Mouse (Mus musculus) forebrain, embryonic 15.5 days (tissue): ENCODE results near the gene Otx1. TPM values are rescaled to one million over a fixed set of nuclear protein-coding genes. Genes with fewer than 3 reads are reported as not detected.

ENCODE experiments used
- ATAC-seq: fragments of 200-750 bp; cut with Nextera tagmentation; replicated peaks from 2 replicates; pipeline ENCODE4 v1.8.0; 2017; ENCODE audit warnings: mild to moderate bottlenecking, moderate TSS enrichment, moderate library complexity
- H3K27ac ChIP-seq: fragments of 300-500 bp; sonication (generic); replicated peaks from 2 replicates; pipeline ENCODE4 v1.5.1; 2015; ENCODE audit warnings: mild to moderate bottlenecking, inconsistent platforms
- H3K27me3 ChIP-seq: fragments of 300-500 bp; sonication (generic); 2 replicates; pipeline ENCODE4 v1.6.1; 2015; ENCODE audit warnings: inconsistent platforms
- H3K36me3 ChIP-seq: fragments of 300-500 bp; sonication (generic); 2 replicates; pipeline ENCODE4 v1.6.1; 2015; ENCODE audit warnings: mild to moderate bottlenecking, inconsistent platforms
- H3K4me1 ChIP-seq: fragments of 300-500 bp; sonication (generic); 2 replicates; pipeline ENCODE4 v1.6.1; 2015; ENCODE audit warnings: inconsistent platforms
- H3K4me2 ChIP-seq: fragments of 300-500 bp; sonication (generic); replicated peaks from 2 replicates; pipeline ENCODE4 v1.6.1; 2015; ENCODE audit warnings: mild to moderate bottlenecking, inconsistent platforms
- H3K4me3 ChIP-seq: fragments of 300-500 bp; sonication (generic); 2 replicates; pipeline ENCODE4 v1.5.1; 2015; ENCODE audit warnings: mild to moderate bottlenecking, inconsistent platforms
- H3K9ac ChIP-seq: fragments of 300-500 bp; sonication (generic); replicated peaks from 2 replicates; pipeline ENCODE4 v1.6.1; 2015; ENCODE audit warnings: mild to moderate bottlenecking, inconsistent platforms
- H3K9me3 ChIP-seq: fragments of 300-500 bp; sonication (generic); 2 replicates; pipeline ENCODE4 v1.6.1; 2016; ENCODE audit warnings: inconsistent platforms
- WGBS: fragments of 180-500 bp; shearing (Covaris S2); methylation state at CpG from one replicate; pipeline ENCODE4 v1.1.7; 2015; ENCODE audit warnings: mixed read lengths; 5-methylcytosine and 5-hydroxymethylcytosine counted together
- polyA plus RNA-seq: library from polyadenylated mRNA; unstranded; fragments of >200 nt; fragmentation: Nextera tagmentation; extraction: Ambion mirVana; gene quantifications from 2 replicates; pipeline ENCODE4 v1.2.1, GENCODE M21; 2015

Otx1 gene
- polyA plus RNA-seq, 1 experiment from 2014 or later, result 9.8 TPM

GRCm38 (mm10) chr11:22006471-22007087 is 3.9 kb upstream of the Otx1 start:
- peak overlapping the region; percentile 36 for H3K4me3 ChIP-seq
- H3K4me2 ChIP-seq, result peak overlapping the region; percentile 77
- H3K9me3 ChIP-seq, result no peaks in the 10 kb centered on the region
- ATAC-seq, result no peak
- H3K36me3 ChIP-seq, result no peaks in the 10 kb centered on the region
- peaks cover 54% of the 10 kb centered on the region for H3K4me1 ChIP-seq
- peaks cover 17% of the 10 kb centered on the region for H3K27me3 ChIP-seq
- peak overlapping the region; percentile 47 for H3K9ac ChIP-seq
- 20% methylated on average over 12 of the region's 12 CpGs for WGBS
- peak overlapping the region; percentile 92 for H3K27ac ChIP-seq

GRCm38 (mm10) chr11:22005281-22005870 is 2.7 kb upstream of the Otx1 start:
- Histone ChIP-seq H3K4me1 (peaks cover 66% of the 10 kb centered on the region), H3K36me3 (no peaks in the 10 kb centered on the region), H3K9ac (no peak overlapping the region), H3K27me3 (peaks cover 17% of the 10 kb centered on the region), H3K9me3 (no peaks in the 10 kb centered on the region), H3K4me2 (peak overlapping the region; percentile 77), H3K27ac (peak overlapping the region; percentile 27), H3K4me3 (peak overlapping the region; percentile 18)
- WGBS, result 8% methylated on average over 9 of the region's 9 CpGs
- no peak for ATAC-seq

- H3K27me3 ChIP-seq, result peaks cover 17% of the 10 kb centered on the region
- peak overlapping the region; percentile 77 for H3K4me2 ChIP-seq
- H3K4me3 ChIP-seq, result peak overlapping the region; percentile 63
- no peaks in the 10 kb centered on the region for H3K36me3 ChIP-seq
- peak overlapping the region; percentile 93 for H3K27ac ChIP-seq
- H3K9ac ChIP-seq, result peak overlapping the region; percentile 48
- peak; percentile 39 for ATAC-seq
- H3K4me1 ChIP-seq, result peaks cover 71% of the 10 kb centered on the region
- WGBS, result 5% methylated on average over 18 of the region's 18 CpGs
- H3K9me3 ChIP-seq, result no peaks in the 10 kb centered on the region
Observed at GRCm38 (mm10) chr11:22004331-22004841, 1.7 kb upstream of the Otx1 start.

- WGBS, result 1% methylated on average over 31 of the region's 31 CpGs
- no peaks in the 10 kb centered on the region for H3K9me3 ChIP-seq
- no peak for ATAC-seq
- H3K4me1 ChIP-seq, result peaks cover 67% of the 10 kb centered on the region
- H3K4me2 ChIP-seq, result peak overlapping the region; percentile 77
- H3K27me3 ChIP-seq, result peaks cover 19% of the 10 kb centered on the region
- peak overlapping the region; percentile 93 for H3K27ac ChIP-seq
- peak overlapping the region; percentile 71 for H3K9ac ChIP-seq
- peak overlapping the region; percentile 63 for H3K4me3 ChIP-seq
- H3K36me3 ChIP-seq, result no peaks in the 10 kb centered on the region
Observed at GRCm38 (mm10) chr11:22003341-22003981, 764 bp upstream of the Otx1 start.

GRCm38 (mm10) chr11:22002062-22002782 is 475 bp downstream of the Otx1 start:
- peaks cover 60% of the 10 kb centered on the region for H3K4me1 ChIP-seq
- H3K27ac ChIP-seq, result peak overlapping the region; percentile 93
- WGBS, result under 1% methylated on average over 29 of the region's 34 CpGs
- ATAC-seq, result no peak
- H3K4me2 ChIP-seq, result peak overlapping the region; percentile 77
- peak overlapping the region; percentile 71 for H3K9ac ChIP-seq
- H3K4me3 ChIP-seq, result peak overlapping the region; percentile 63
- H3K36me3 ChIP-seq, result no peaks in the 10 kb centered on the region
- H3K27me3 ChIP-seq, result peaks cover 19% of the 10 kb centered on the region
- H3K9me3 ChIP-seq, result no peaks in the 10 kb centered on the region

- peaks cover 60% of the 10 kb centered on the region for H3K4me1 ChIP-seq
- H3K4me2 ChIP-seq, result peak overlapping the region; percentile 77
- peak overlapping the region; percentile 71 for H3K9ac ChIP-seq
- H3K9me3 ChIP-seq, result no peaks in the 10 kb centered on the region
- peaks cover 11% of the 10 kb centered on the region for H3K27me3 ChIP-seq
- peak overlapping the region; percentile 93 for H3K27ac ChIP-seq
- WGBS, result 1% methylated on average over 59 of the region's 59 CpGs
- no peaks in the 10 kb centered on the region for H3K36me3 ChIP-seq
- H3K4me3 ChIP-seq, result peak overlapping the region; percentile 63
- peak; percentile 87 for ATAC-seq
Observed at GRCm38 (mm10) chr11:22001321-22002061, 1.2 kb downstream of the Otx1 start.

- no peak for ATAC-seq
- 1% methylated on average over 48 of the region's 48 CpGs for WGBS
- H3K27me3 ChIP-seq, result peaks cover 13% of the 10 kb centered on the region
Observed at GRCm38 (mm10) chr11:22000316-22001076, 2.2 kb downstream of the Otx1 start.

GRCm38 (mm10) chr11:21999396-22000315 is 3.0 kb downstream of the Otx1 start:
- peaks cover 69% of the 10 kb centered on the region for H3K4me1 ChIP-seq
- peak overlapping the region; percentile 77 for H3K4me2 ChIP-seq
- no peaks in the 10 kb centered on the region for H3K36me3 ChIP-seq
- no peaks in the 10 kb centered on the region for H3K9me3 ChIP-seq
- peak overlapping the region; percentile 33 for H3K27ac ChIP-seq
- H3K27me3 ChIP-seq, result peaks cover 11% of the 10 kb centered on the region; the same call in 1 of the 2 replicates
- peak overlapping the region; percentile 63 for H3K4me3 ChIP-seq
- WGBS, result 5% methylated on average over 31 of the region's 31 CpGs
- peak overlapping the region; percentile 71 for H3K9ac ChIP-seq
- ATAC-seq, result no peak

More at GRCm38 (mm10) chr11:22000316-22001076, 2.2 kb downstream of the Otx1 start:
- Histone ChIP-seq H3K4me3 (peak overlapping the region; percentile 63), H3K4me1 (peaks cover 69% of the 10 kb centered on the region), H3K4me2 (peak overlapping the region; percentile 77), H3K9me3 (no peaks in the 10 kb centered on the region), H3K36me3 (no peaks in the 10 kb centered on the region), H3K9ac (peak overlapping the region; percentile 71), H3K27ac (peak overlapping the region; percentile 41)

- 8% methylated on average over 32 of the region's 32 CpGs for WGBS
- Histone ChIP-seq H3K9ac (peak overlapping the region; percentile 71), H3K4me2 (peak overlapping the region; percentile 77), H3K27ac (peak overlapping the region; percentile 72; the same call in 1 of the 2 replicates), H3K36me3 (no peaks in the 10 kb centered on the region), H3K27me3 (peaks cover 11% of the 10 kb centered on the region; the same call in 1 of the 2 replicates), H3K4me3 (peak overlapping the region; percentile 63), H3K4me1 (peaks cover 69% of the 10 kb centered on the region), H3K9me3 (no peaks in the 10 kb centered on the region)
- no peak for ATAC-seq
Observed at GRCm38 (mm10) chr11:21998141-21999047, 4.3 kb downstream of the Otx1 start.
